Mouse (Mus musculus) liver, embryonic 15.5 days (tissue): ENCODE measurements around the gene Nxn. TPM values are rescaled to one million over a fixed set of nuclear protein-coding genes. Genes with fewer than 3 reads are reported as not detected.

ENCODE experiments used
- ATAC-seq: fragments of 200-750 bp; cut with Nextera tagmentation; 2 replicates; pipeline ENCODE4 v1.8.0; 2017; ENCODE audit warnings: moderate number of reproducible peaks, mild to moderate bottlenecking, moderate library complexity; ENCODE audit not compliant: insufficient read depth
- H3K27ac ChIP-seq: fragments of 300-500 bp; sonication (generic); replicated peaks from 2 replicates; pipeline ENCODE4 v1.5.1; 2015; ENCODE audit warnings: mild to moderate bottlenecking, inconsistent platforms
- H3K27me3 ChIP-seq: fragments of 300-500 bp; sonication (generic); 2 replicates; pipeline ENCODE4 v1.6.1; 2015; ENCODE audit warnings: mild to moderate bottlenecking, inconsistent platforms
- H3K36me3 ChIP-seq: fragments of 300-500 bp; sonication (generic); replicated peaks from 2 replicates; pipeline ENCODE4 v1.6.1; 2015; ENCODE audit warnings: moderate library complexity, mild to moderate bottlenecking, inconsistent platforms
- H3K4me1 ChIP-seq: fragments of 300-500 bp; sonication (generic); replicated peaks from 2 replicates; pipeline ENCODE4 v1.6.1; 2015; ENCODE audit warnings: inconsistent platforms
- H3K4me2 ChIP-seq: fragments of 300-500 bp; sonication (generic); 2 replicates; pipeline ENCODE4 v1.6.1; 2015; ENCODE audit warnings: moderate library complexity, mild to moderate bottlenecking, inconsistent platforms
- H3K4me3 ChIP-seq: fragments of 300-500 bp; sonication (generic); replicated peaks from 2 replicates; pipeline ENCODE4 v1.5.1; 2015; ENCODE audit warnings: mild to moderate bottlenecking, inconsistent platforms
- H3K9ac ChIP-seq: fragments of 300-500 bp; sonication (generic); 2 replicates; pipeline ENCODE4 v1.6.1; 2015; ENCODE audit warnings: moderate library complexity, mild to moderate bottlenecking, inconsistent platforms
- H3K9me3 ChIP-seq: fragments of 300-500 bp; sonication (generic); replicated peaks from 2 replicates; pipeline ENCODE4 v1.6.1; 2016; ENCODE audit warnings: inconsistent platforms
- WGBS: fragments of 180-500 bp; shearing (Covaris S2); methylation state at CpG from one replicate; pipeline ENCODE4 v1.1.7; 2015; ENCODE audit warnings: mixed read lengths; ENCODE audit not compliant: insufficient replicate concordance; 5-methylcytosine and 5-hydroxymethylcytosine counted together
- polyA plus RNA-seq: library from polyadenylated mRNA; unstranded; fragments of >200 nt; fragmentation: Nextera tagmentation; extraction: Ambion mirVana; gene quantifications from 2 replicates; pipeline ENCODE4 v1.2.1, GENCODE M21; 2015

Nxn gene
- polyA plus RNA-seq, 1 experiment from 2014 or later, result 2.5 TPM

GRCm38 (mm10) chr11:76328522-76329290 lies 70.2 kb downstream of the Nxn start:
- Histone ChIP-seq H3K9ac (no peak overlapping the region), H3K4me3 (no peak overlapping the region), H3K27me3 (no peaks in the 10 kb centered on the region), H3K4me1 (no peaks in the 10 kb centered on the region), H3K4me2 (no peak overlapping the region), H3K36me3 (no peaks in the 10 kb centered on the region), H3K27ac (no peak overlapping the region), H3K9me3 (no peaks in the 10 kb centered on the region)
- 25% methylated on average over 2 of the region's 2 CpGs for WGBS
- ATAC-seq, result no peak

- no peak for ATAC-seq
- Histone ChIP-seq H3K4me2 (no peak overlapping the region), H3K36me3 (no peaks in the 10 kb centered on the region), H3K9ac (no peak overlapping the region), H3K27ac (no peak overlapping the region), H3K4me1 (no peaks in the 10 kb centered on the region), H3K4me3 (no peak overlapping the region), H3K9me3 (no peaks in the 10 kb centered on the region), H3K27me3 (no peaks in the 10 kb centered on the region)
- WGBS, result 11% methylated on average over 11 of the region's 11 CpGs
Observed at GRCm38 (mm10) chr11:76328084-76328483, 70.9 kb downstream of the Nxn start.

GRCm38 (mm10) chr11:76326672-76327071 lies 72.3 kb downstream of the Nxn start:
- H3K36me3 ChIP-seq, result no peaks in the 10 kb centered on the region
- H3K4me2 ChIP-seq, result no peak overlapping the region
- no peak for ATAC-seq
- H3K9ac ChIP-seq, result no peak overlapping the region
- no peaks in the 10 kb centered on the region for H3K4me1 ChIP-seq
- no peak overlapping the region for H3K27ac ChIP-seq
- H3K27me3 ChIP-seq, result no peaks in the 10 kb centered on the region
- H3K9me3 ChIP-seq, result no peaks in the 10 kb centered on the region
- 54% methylated on average over 6 of the region's 6 CpGs for WGBS
- no peak overlapping the region for H3K4me3 ChIP-seq

GRCm38 (mm10) chr11:76326051-76326450 lies 72.9 kb downstream of the Nxn start:
- H3K4me3 ChIP-seq, result no peak overlapping the region
- H3K4me2 ChIP-seq, result no peak overlapping the region
- ATAC-seq, result no peak
- no peaks in the 10 kb centered on the region for H3K36me3 ChIP-seq
- 65% methylated on average over 2 of the region's 2 CpGs for WGBS
- no peaks in the 10 kb centered on the region for H3K27me3 ChIP-seq
- H3K27ac ChIP-seq, result no peak overlapping the region
- H3K9me3 ChIP-seq, result no peaks in the 10 kb centered on the region
- no peaks in the 10 kb centered on the region for H3K4me1 ChIP-seq
- no peak overlapping the region for H3K9ac ChIP-seq

GRCm38 (mm10) chr11:76324801-76325200 lies 74.1 kb downstream of the Nxn start:
- 66% methylated on average over 9 of the region's 9 CpGs for WGBS
- no peaks in the 10 kb centered on the region for H3K36me3 ChIP-seq
- H3K27ac ChIP-seq, result no peak overlapping the region
- H3K9ac ChIP-seq, result no peak overlapping the region
- ATAC-seq, result no peak
- no peaks in the 10 kb centered on the region for H3K4me1 ChIP-seq
- no peak overlapping the region for H3K4me2 ChIP-seq
- no peaks in the 10 kb centered on the region for H3K9me3 ChIP-seq
- no peaks in the 10 kb centered on the region for H3K27me3 ChIP-seq
- no peak overlapping the region for H3K4me3 ChIP-seq

GRCm38 (mm10) chr11:76324207-76324606 lies 74.7 kb downstream of the Nxn start:
- Histone ChIP-seq H3K4me1 (no peaks in the 10 kb centered on the region), H3K4me3 (no peak overlapping the region), H3K36me3 (no peaks in the 10 kb centered on the region), H3K9ac (no peak overlapping the region), H3K27me3 (no peaks in the 10 kb centered on the region), H3K4me2 (no peak overlapping the region), H3K9me3 (no peaks in the 10 kb centered on the region), H3K27ac (no peak overlapping the region)
- WGBS, result 63% methylated on average over 9 of the region's 9 CpGs
- ATAC-seq, result no peak

GRCm38 (mm10) chr11:76322939-76323338 lies 76.0 kb downstream of the Nxn start:
- Histone ChIP-seq H3K27me3 (no peaks in the 10 kb centered on the region), H3K9me3 (no peaks in the 10 kb centered on the region), H3K4me1 (no peaks in the 10 kb centered on the region), H3K4me3 (no peak overlapping the region), H3K27ac (no peak overlapping the region), H3K9ac (no peak overlapping the region), H3K36me3 (no peaks in the 10 kb centered on the region), H3K4me2 (no peak overlapping the region)
- ATAC-seq, result no peak
- 65% methylated on average over 5 of the region's 5 CpGs for WGBS

- 58% methylated on average over 1 of the region's 1 CpGs for WGBS
- H3K9ac ChIP-seq, result no peak overlapping the region
- no peaks in the 10 kb centered on the region for H3K36me3 ChIP-seq
- no peaks in the 10 kb centered on the region for H3K27me3 ChIP-seq
- no peak for ATAC-seq
- no peak overlapping the region for H3K4me2 ChIP-seq
- H3K9me3 ChIP-seq, result no peaks in the 10 kb centered on the region
- no peaks in the 10 kb centered on the region for H3K4me1 ChIP-seq
- no peak overlapping the region for H3K27ac ChIP-seq
- no peak overlapping the region for H3K4me3 ChIP-seq
Observed at GRCm38 (mm10) chr11:76322081-76322480, 76.9 kb downstream of the Nxn start.

- H3K4me2 ChIP-seq, result no peak overlapping the region
- H3K27me3 ChIP-seq, result no peaks in the 10 kb centered on the region
- H3K9me3 ChIP-seq, result no peaks in the 10 kb centered on the region
- H3K27ac ChIP-seq, result no peak overlapping the region
- 87% methylated on average over 9 of the region's 9 CpGs for WGBS
- H3K36me3 ChIP-seq, result no peaks in the 10 kb centered on the region
- H3K4me1 ChIP-seq, result 0 out of 2 replicates have a peak, but pooled peaks cover 3% of the 10 kb centered on the region
- no peak overlapping the region for H3K4me3 ChIP-seq
- H3K9ac ChIP-seq, result no peak overlapping the region
- no peak for ATAC-seq
Observed at GRCm38 (mm10) chr11:76320475-76320874, 78.5 kb downstream of the Nxn start.

GRCm38 (mm10) chr11:76319714-76320435 lies 79.1 kb downstream of the Nxn start:
- Histone ChIP-seq H3K9ac (no peak overlapping the region), H3K4me3 (no peak overlapping the region), H3K4me2 (no peak overlapping the region), H3K4me1 (0 out of 2 replicates have a peak, but pooled peaks cover 3% of the 10 kb centered on the region), H3K36me3 (no peaks in the 10 kb centered on the region), H3K27ac (no peak overlapping the region), H3K9me3 (no peaks in the 10 kb centered on the region), H3K27me3 (no peaks in the 10 kb centered on the region)
- ATAC-seq, result no peak
- 57% methylated on average over 9 of the region's 9 CpGs for WGBS

GRCm38 (mm10) chr11:76317904-76318303 lies 81.0 kb downstream of the Nxn start:
- WGBS, result 45% methylated on average over 2 of the region's 2 CpGs
- H3K4me1 ChIP-seq, result 0 out of 2 replicates have a peak, but pooled peaks cover 3% of the 10 kb centered on the region
- H3K27me3 ChIP-seq, result no peaks in the 10 kb centered on the region
- no peak overlapping the region for H3K27ac ChIP-seq
- H3K9me3 ChIP-seq, result no peaks in the 10 kb centered on the region
- H3K9ac ChIP-seq, result no peak overlapping the region
- H3K36me3 ChIP-seq, result no peaks in the 10 kb centered on the region
- no peak for ATAC-seq
- H3K4me3 ChIP-seq, result no peak overlapping the region
- no peak overlapping the region for H3K4me2 ChIP-seq
